Mouse (Mus musculus) layer of hippocampus, adult 9-11 months (tissue): ENCODE measurements at regions not wholly inside any gene's neighbourhood (a gene's known extent, or its start where the extent isn't known, plus 50 kb on each side); places are given as distances from the start of the nearest gene placed in this dataset.

Experiments used
- DNase-seq: peaks from one replicate; pipeline ENCODE4 v3.0.0; 2022

DNA sequence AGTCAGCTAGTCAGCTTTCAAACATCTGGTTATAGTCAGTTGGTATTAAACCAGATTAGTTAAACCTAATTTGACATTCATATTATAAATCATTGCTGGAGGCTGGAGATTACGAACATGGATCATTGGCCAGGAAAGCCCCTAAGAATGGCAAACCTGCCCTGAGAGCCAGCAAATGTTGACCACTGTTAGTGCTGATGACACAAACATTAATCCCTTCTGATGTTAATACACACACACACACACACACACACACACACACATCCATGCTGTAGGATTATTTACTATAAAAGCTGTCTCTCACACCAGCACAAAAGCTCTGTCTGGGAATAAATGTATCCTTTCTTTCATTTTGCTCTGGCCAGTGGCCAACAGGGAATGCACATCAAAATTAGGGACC, 329.4 kb upstream of the Atp2b1 start:
- DNase-seq = no peak

DNA sequence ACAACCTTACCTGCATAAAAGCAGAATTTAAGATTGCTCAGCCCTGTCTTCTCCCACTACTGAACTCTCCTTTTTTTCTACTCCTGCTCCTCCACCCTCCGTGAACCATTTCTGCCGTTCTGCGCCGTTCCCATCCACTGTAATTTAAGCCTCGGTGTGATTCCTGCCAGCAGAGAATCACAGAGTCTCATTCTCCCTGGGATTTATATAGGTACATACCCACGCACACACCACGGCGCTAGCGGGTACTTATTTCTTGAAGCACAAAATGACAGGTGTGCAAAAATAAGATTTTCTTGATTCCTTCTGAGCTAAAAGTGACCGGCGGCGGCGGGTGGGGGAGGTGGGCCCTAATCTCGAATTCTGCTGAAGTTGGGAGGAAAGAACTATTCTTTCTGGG, 324.5 kb upstream of the Atp2b1 start:
- DNase-seq = no peak

DNA sequence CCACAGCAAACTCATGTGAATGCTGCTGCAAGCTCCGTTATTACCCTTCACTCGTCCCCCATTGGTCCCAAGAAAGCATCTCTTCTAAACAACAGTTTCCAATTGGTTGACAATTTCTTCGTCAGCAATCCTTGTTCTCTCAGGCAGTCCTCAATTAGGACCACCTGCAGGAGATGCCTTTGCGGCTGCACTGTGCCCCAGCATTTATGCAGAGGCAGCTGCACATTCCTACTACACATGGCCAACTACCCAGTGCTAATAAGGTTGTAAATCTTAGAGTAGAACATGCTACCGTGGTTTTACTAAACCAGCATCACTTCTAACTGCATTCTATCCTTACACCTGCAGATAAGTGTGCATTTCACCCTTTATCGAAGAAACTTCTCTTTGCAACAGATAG, 322.1 kb upstream of the Atp2b1 start:
- DNase-seq = no peak

DNA sequence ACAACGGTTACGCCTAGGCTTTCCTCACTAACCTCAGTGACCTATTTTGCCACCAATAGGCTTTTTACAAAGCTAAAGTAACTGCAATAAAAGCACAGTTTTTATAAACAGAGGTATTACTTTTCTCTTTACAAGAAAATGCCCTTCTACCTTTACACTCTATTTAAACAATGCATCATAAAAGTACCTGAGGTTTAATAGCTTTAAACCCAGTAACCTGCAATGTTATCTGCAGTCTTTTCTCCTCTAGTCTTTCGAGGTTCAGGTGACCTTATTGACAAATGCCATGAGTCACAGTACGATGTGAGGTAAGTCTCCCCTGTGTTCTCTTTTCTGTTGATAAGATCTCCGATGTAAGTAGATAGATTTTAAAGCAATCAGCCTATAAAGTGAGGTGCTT, 320.3 kb upstream of the Atp2b1 start:
- DNase-seq = no peak

DNA sequence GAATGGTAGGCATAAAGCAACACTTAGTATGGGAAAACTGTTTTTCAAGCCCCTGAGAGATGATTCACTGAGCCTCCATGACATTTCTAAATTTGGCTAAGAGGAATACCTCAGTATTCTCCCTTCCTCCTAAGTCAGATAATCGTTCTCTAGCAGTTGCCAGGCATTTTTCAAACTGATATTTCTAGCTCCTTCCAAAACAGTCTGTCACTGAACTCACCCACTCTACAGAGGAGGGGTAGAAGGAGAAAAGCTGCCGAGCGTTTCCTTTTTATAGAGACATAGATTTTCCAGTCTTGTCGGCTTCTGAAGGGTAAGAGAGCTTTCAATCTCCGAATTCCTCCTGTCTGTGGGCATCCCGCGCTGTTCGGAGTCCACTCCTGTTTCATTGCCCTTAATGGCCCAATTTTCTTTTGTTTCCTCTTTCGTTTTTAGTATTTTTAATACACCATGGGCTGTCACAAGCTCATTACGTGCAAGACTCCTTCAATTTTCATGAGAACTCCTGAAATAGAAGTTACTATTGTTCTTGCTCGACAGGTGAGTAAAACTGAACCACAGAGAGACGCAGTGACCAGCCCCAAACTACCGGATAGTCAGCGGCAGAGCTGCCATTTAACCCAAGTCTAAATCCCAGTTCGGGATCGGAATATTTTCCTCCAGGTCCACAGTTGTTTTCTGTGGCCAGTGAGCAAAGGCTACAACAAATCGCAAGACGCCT, 305.8 kb upstream of the Atp2b1 start:
- peak; percentile 48 for DNase-seq

DNA sequence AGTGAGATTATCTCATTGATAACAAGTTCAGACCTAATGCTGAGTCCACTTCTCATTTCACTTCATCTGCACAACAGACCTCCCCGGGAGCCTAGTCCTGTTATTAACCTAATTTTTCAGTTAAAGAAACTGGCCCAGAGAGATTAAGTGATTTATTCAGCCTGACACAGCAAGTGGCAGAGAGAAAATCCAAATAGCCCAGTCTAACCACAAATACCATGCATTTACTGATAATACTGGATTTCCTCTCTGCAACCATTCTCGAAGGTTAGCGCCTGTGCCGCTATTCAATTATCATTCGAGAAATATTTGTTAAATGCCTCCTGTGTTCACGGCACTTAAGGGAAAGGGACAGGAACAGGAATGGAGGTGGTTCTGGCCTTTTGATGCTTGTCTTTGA, 303.5 kb upstream of the Atp2b1 start:
- DNase-seq = no peak

DNA sequence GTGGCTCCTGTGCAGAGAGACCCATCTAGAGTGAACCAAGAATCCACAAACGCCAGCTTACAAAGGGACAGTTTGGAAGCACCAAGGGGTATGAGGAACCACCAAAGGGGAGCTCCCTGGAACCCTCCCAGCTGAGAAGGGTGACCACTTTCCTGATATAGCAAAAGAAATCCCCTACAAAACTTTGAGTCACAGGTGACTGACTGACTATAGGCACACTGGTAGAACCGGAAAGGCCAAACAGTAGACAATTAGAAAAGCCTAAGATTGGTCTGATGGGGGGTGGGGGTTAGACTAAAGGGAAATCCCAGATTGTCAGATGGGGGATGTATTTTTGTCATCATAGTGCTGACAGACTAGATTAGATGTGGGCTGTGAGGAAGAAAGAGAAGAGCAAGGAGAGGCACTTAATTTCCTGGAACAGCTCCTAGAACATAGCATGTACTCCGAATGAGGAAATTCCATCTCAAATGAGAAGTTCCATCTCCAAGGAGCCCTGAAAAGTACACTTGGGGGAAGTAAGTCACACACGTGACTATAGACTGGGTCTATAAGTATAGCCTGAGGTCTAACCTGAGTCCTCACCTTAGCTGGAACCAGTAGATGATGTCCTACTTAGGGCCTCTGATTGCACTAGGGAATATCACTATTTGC, 302.4 kb upstream of the Atp2b1 start:
- DNase-seq = no peak

DNA sequence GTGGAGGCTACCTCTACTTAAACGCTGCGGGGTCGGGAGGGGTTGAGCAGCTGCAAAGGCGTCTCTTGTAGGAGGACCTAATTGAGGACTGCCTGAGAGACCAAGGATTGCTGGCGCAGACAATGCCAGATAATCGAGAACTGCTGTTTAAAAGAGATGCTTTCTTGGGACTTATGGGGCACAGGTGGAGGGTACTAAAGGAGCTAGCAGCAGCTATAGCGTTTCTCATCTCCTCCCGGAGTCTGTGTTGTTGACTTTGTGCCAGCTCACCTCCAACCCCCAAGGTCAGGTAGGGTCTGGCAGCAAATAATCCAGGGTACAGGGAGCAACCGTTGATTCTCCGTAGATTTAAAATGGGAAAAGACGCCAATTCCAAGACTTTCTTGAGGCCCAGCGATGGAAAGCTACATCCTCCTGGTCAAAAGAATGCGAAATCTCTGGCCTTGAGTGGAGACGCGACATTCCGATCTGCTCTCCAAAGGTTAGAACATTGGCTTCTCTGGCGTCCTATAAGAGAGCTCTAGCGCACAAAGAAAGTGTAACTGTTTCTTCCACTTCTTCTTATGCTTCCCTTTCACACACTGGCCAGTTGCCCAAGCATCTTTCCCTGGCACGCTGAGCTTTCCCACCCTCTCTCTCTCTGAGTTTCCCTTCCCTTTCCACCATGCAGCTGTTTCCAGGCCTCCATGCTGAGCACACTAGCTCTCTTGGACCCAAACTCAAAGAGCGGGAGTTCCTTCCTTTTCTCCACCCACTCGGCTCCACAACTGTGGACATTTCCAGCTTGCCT, 295.3 kb upstream of the Atp2b1 start:
- DNase-seq = peak; percentile 46

DNA sequence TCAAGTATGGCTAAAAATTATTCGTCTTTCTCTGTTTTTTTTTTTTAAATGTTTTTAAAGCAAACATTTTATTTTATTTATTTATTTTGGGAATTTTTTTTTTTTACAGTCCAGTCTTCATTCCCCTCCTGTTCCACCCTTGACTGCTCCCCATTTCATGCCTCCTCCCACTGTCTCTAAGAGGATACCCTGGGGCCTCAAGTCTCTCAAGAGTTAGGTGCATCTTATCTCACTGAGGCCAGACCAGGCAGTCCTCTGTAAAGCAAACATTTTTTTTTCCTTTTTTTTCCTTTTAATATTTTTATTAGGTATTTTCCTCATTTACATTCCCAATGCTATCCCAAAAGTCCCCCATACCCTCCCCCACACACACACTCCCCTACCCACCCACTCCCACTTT, 290.1 kb upstream of the Atp2b1 start:
- no peak for DNase-seq

DNA sequence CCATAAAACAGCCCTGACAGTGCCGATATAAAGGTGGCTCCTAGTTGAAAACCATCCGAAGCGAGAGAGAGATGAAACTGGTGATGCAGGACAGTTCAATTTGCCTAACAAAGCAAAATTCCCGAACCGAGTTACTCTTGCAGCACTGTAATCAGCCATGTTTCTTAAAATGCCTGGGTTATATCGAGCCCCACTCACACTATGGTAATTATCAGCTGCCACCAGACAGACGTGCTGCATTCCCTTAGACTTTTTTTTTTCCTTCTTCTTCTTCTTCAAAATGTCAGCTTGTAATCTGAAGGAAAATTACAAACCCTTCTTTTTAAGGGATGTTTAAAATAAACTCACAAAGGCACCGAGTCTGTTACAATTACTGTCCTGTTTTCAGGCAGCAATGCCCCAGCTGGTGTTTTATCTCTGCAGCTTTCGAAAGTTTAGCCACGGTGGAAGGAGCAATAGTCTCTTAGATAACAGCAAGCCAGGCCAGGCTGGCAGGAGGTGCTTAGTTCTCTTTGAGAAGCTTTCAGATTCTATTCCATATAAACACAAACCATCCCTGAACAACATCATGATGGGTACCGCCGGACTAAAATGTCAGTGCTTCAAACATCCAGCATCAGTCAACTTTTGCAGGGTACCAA, 289.4 kb upstream of the Atp2b1 start:
- DNase-seq = no peak

DNA sequence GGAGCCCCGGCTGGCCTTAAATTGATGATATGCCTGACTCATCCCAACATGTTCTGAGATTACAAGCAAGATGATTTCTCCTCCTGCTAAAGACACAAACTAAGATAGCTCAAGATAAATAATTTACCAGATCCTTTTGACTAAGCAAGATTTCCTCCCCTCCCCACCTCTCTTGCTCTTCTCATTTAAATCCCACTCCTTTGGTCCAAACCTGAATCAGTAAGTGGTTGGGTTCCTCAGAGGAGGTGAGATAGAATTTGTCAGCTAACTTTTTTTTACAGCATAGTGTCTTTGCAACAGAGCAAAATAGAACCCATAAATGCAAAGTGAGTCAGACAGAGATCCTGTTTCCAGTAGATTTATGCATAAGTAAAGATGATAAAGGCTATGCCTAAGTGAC, 286.0 kb upstream of the Atp2b1 start:
- DNase-seq = no peak

DNA sequence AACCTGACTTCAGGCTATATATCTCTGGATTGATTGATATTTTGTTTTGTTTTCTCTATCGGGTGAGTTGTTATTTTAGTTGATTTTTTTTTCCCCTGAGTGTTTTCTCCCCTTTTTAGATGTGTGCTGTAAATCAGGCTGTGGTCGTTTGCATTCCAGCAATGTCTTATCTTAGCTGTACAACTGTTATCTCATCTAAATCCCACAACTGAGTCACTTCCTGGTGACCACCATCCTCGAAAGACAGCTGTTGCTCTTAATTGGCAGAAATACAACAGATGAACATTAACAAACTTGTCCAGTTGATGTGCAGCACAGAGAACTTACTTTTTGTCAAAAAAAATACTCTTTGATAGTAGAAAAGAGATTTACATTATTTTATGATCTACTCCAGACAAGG, 285.0 kb upstream of the Atp2b1 start:
- no peak for DNase-seq

DNA sequence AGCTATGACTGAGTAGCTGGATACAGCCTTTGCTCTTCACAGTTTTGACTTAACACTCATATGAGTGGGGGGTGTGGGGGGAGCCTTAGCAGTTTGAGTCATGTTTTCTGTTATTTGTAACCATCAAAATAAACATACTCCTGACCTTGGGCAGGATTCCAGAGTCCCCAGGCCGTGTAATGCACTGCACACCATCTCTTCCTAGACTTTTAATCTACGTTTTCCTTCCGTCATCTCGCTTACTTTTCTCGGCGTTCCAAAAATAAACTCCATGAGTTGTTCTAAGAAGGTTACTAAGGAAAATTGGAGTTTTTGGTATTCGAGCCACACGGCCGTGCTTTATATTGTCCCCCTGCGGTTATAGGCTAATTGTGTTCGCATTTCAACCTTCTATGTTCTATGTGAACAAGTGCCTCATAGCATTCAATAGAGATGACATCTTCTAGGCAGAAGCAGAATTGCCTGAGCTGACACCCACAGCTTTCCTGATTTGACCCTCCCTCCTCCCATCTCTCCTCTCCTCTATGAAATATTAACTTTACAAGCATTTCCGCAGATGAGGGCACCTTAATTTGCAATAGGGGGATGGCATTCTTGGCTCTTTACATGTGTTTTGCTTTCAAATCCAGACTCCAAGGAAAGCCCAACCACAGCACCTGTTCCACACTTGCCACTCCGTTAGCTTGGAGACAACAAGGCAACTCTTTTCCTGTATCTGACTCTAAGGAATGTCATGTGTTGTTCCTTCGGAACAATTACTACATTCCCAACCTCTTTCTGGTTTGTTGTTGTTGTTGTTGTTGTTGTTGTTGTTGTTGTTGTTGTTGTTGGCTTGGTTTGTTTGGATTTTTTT, 276.2 kb upstream of the Atp2b1 start:
- no peak for DNase-seq

DNA sequence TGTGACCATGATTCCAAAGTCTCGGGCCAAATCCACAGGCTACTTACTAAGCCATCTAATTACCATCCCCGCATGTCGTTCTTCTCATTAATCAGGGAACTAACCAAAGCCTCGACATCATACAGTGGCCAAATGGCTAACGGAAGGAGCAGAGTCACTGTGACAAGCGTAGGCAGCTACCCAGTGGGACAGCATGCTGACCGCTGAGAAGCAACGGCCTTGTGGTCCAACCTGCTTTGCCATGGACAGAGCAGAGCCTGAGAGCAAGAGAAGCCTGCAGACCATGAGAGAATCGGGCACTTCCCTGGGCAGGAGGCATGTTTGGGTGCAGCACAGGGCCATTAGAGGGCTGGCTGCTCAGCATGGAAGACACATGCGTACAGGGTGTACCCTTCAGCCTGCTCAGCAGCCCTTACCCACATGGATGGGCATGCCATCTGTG, 268.5 kb upstream of the Atp2b1 start:
- peak; percentile 5 for DNase-seq

DNA sequence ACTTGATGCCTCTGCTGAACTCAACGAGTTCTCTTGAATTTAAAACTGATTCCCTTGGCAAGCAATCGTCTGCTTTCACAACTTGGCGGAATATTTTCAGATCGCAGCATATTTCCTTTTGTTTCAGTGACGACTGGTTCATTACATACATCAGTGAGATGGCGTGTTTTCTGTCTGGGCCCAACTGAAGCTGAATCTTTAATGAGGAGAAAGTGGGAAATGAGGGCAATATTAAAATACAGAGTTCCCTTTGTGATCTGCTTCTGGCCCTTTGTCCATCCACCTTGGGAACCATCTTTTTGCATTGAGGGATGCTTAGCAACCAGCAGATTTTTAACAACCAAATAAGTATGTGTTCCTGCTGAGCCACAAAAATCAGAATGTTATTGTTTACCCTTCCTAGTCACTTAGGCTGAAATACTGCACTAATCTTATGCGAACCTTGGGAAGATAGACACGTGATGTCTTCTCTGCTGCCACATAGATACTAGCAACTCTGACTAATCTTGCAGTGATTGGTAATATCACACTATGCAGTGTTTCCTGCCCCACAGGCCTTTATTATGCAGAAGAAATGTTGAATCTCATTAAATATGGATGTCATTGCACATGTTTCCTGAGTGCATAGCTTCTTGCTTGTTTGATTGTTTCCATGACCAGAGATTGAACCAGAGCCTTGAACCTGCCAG, 267.8 kb upstream of the Atp2b1 start:
- DNase-seq = peak; percentile 34

DNA sequence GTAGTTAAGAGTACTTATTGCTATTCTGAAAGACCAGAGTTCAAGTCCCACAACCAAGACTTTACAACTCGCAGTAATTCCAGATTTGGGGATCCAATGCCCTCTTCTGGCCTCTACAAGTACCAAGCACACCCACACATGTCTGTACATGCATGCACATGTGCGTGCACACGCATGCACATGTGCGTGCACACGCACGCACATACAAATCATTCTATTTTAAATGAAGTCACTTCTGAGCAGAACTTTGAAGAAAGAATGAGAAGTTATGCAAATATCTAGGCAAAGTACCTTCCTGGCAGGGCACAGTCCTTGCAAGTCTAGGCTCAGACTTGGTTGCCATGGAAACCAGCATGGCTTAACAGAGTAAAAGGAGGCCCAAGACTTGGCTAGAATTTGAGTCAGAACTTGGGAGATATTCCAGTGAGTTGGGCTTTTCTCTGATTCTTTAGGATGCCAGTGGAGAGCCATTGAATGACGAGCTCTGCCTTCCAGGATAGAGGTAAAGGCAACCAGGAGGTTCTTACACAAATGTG, 265.4 kb upstream of the Atp2b1 start:
- peak; percentile 21 for DNase-seq

DNA sequence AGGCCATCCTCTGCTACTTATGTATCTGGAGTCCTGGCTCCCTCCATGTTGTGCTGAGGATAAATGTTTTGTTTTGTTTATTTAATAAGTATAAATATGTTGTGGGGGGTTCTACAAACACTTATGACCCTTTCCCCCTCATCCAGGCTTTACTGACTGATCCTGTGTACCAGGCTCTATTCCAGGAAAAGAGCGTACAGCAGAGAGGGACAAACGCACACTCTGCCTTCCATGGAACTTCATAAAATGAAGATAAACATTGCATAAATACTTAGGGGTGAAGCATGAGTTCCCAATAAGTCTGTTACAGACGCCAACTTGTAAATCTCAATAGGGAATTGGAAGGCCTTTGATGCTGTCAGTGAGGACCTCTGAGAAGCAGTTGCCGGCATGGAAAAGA, 263.7 kb upstream of the Atp2b1 start:
- no peak for DNase-seq

DNA sequence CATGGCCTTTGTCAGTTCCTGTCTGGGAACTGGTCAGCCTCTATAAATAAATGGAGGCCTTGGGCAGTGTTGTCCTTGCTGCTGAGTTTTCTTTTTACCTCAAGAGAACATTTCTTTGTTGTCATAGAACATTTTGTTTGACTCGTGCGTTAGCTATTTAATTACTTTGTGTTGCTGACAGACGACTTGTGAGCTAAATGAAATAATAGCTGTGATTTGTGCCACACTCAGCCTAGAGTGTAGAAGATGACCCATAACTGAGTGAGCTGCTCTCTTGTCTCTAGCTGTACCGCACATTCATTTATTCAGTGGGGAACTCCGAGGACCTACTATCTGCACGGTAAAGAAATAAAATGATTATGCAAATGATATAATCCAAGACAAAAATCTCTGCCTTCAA, 263.1 kb upstream of the Atp2b1 start:
- no peak for DNase-seq

DNA sequence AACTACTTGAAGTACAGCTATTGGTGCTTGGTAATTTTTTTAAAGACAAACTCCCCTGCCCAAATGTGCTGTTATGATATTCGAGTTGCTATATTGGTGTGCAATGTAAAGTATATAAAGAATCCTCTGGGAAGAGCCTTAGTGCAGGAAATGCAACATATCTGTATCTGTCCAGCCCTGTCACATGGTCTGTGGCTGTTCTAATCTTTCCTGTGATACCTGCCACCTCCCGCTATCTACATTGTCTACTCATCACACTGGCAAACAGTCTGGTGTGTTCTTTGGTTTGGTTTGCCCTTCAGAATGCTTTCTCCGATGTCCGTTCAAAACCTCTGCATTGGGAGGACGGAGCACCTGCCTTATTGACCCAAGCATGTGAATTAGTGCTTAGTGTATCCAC, 262.6 kb upstream of the Atp2b1 start:
- DNase-seq = no peak

DNA sequence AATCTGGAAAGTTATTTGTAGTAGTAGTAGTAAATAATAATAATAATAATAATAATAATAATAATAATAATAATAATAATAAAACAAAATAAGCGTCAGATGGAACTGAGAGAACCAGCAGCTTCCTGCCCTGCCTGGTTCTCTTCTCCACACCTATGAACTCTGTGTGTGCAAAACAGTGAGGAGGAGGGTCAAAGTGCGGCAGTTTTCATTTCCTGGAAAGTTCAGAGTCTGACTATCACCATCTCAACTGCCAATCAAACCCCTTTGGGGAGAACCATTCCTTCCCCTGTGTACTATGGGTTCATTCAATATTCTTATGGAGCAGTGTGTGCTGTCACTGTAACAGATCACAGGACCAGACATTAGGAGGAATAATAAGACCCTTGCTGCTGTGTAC, 262.1 kb upstream of the Atp2b1 start:
- DNase-seq = no peak

DNA sequence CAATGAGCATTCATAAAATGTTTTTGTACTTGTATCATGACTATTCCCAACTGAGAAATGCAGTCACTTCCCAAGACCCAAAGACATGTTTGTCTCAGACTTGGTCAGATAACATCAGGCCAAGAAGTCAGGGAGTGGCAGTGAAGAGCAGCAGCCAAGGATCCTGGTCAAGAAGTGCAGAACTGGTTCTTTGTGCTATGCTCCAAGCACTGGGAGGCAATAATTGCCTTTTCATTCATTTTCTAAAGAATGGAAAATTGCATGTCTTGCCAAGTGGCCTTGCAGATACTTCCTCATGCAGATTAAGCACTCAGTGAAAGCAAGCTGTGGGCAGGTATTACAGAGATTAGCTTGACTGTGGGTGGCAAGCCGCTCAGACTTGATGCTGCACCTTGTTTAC, 253.5 kb upstream of the Atp2b1 start:
- no peak for DNase-seq
